Mouse (Mus musculus) heart, embryonic 16.5 days (tissue): ENCODE measurements around the gene Fmc1. TPM values are rescaled to one million over a fixed set of nuclear protein-coding genes. Genes with fewer than 3 reads are reported as not detected.
"Not testable (repeated sequence)": the region's sequence is repeated elsewhere in the genome, so short reads cannot be mapped to it uniquely, and the experiment has no call there.

ENCODE experiments used
- ATAC-seq: fragments of 200-750 bp; cut with Nextera tagmentation; replicated peaks from 2 replicates; pipeline ENCODE4 v1.8.0; 2017; ENCODE audit warnings: moderate number of reproducible peaks; ENCODE audit not compliant: insufficient read depth, low FRiP score; ENCODE audit errors: extremely low read depth
- H3K27ac ChIP-seq: fragments of 300-500 bp; sonication (generic); 2 replicates; pipeline ENCODE4 v1.5.1; 2014; ENCODE audit warnings: mild to moderate bottlenecking, low read length, control low read depth, moderate library complexity
- H3K27me3 ChIP-seq: fragments of 300-500 bp; sonication (generic); 2 replicates; pipeline ENCODE4 v1.6.1; 2014; ENCODE audit warnings: low read length, mixed read lengths; ENCODE audit not compliant: control insufficient read depth, insufficient read depth
- H3K36me3 ChIP-seq: fragments of 300-500 bp; sonication (generic); 2 replicates; pipeline ENCODE4 v1.6.1; 2014; ENCODE audit not compliant: control insufficient read depth, insufficient read depth
- H3K4me1 ChIP-seq: fragments of 300-500 bp; sonication (generic); 2 replicates; pipeline ENCODE4 v1.6.1; 2014; ENCODE audit warnings: low read length, mixed read lengths; ENCODE audit not compliant: control insufficient read depth, insufficient read depth
- H3K4me2 ChIP-seq: fragments of 300-500 bp; sonication (generic); 2 replicates; pipeline ENCODE4 v1.6.1; 2014; ENCODE audit warnings: low read depth, mild to moderate bottlenecking, control low read depth, low read length
- H3K4me3 ChIP-seq: fragments of 300-500 bp; sonication (generic); 2 replicates; pipeline ENCODE4 v1.5.1; 2014; ENCODE audit warnings: mild to moderate bottlenecking, control low read depth, low read length
- H3K9ac ChIP-seq: fragments of 300-500 bp; sonication (generic); 2 replicates; pipeline ENCODE4 v1.6.1; 2014; ENCODE audit warnings: low read length, control low read depth
- H3K9me3 ChIP-seq: fragments of 300-500 bp; sonication (generic); replicated peaks from 2 replicates; pipeline ENCODE4 v1.6.1; 2016; ENCODE audit warnings: low read length; ENCODE audit not compliant: control insufficient read depth
- whole genome bisulfite sequencing: fragments of 180-500 bp; shearing (Covaris S2); extraction: QIAGEN DNeasy Blood & Tissue Kit; methylation state at CpG from one replicate; pipeline ENCODE4 v1.1.7; 2014; 5-methylcytosine and 5-hydroxymethylcytosine counted together
- polyA plus RNA-seq: library from polyadenylated mRNA; unstranded; fragments of >200 nt; fragmentation: Nextera tagmentation; extraction: Ambion mirVana; gene quantifications from 2 replicates; pipeline ENCODE4 v1.2.1, GENCODE M21; 2015

Gene Fmc1
- polyA plus RNA-seq, 1 experiment from 2014 or later = 276 TPM

- not testable (repeated sequence) for H3K27me3 ChIP-seq, H3K9me3 ChIP-seq
- whole genome bisulfite sequencing = 81% methylated on average over 6 of the region's 6 CpGs
Observed at GRCm38 (mm10) chr6:38549840-38550239, 16.5 kb downstream of the Fmc1 start.

GRCm38 (mm10) chr6:38550250-38551061 lies 17.2 kb downstream of the Fmc1 start:
- H3K36me3 ChIP-seq = no peaks in the 10 kb centered on the region
- peak overlapping the region; percentile 77 for H3K4me2 ChIP-seq
- peak; percentile 42 for ATAC-seq
- peak overlapping the region; percentile 95 for H3K9ac ChIP-seq
- peaks cover 15% of the 10 kb centered on the region for H3K4me1 ChIP-seq
- WGBS = 4% methylated on average over 28 of the region's 28 CpGs
- H3K27ac ChIP-seq = peak overlapping the region; percentile 100
- peak overlapping the region; percentile 88 for H3K4me3 ChIP-seq
- no peaks in the 10 kb centered on the region for H3K27me3 ChIP-seq
- no peaks in the 10 kb centered on the region for H3K9me3 ChIP-seq

More at GRCm38 (mm10) chr6:38549840-38550239, 16.5 kb downstream of the Fmc1 start:
- H3K27ac ChIP-seq = peak overlapping the region; percentile 100
- H3K4me2 ChIP-seq = peak overlapping the region; percentile 77
- ATAC-seq, H3K36me3 ChIP-seq: not testable (repeated sequence)
- peaks cover 14% of the 10 kb centered on the region for H3K4me1 ChIP-seq
- H3K4me3 ChIP-seq = peak overlapping the region; percentile 88
- H3K9ac ChIP-seq = peak overlapping the region; percentile 95

- Histone ChIP-seq H3K4me1 (peaks cover 17% of the 10 kb centered on the region), H3K4me3 (peak within 1 kb of the TSS; percentile 88), H3K9me3 (no peaks in the 10 kb centered on the region), H3K27ac (peak within 1 kb of the TSS; percentile 100), H3K9ac (peak within 1 kb of the TSS; percentile 95), H3K4me2 (peak within 1 kb of the TSS; percentile 77), H3K27me3 (no peaks in the 10 kb centered on the region), H3K36me3 (no peaks in the 10 kb centered on the region)
- ATAC-seq = peak; percentile 90
- under 1% methylated on average over 65 of the region's 98 CpGs for WGBS
Observed at GRCm38 (mm10) chr6:38551062-38551988, 18.0 kb downstream of the Fmc1 start, which contains the start of gene Luc7l2. TSS of gene Luc7l2 (plus strand) at chr6:38551334.

DNA sequence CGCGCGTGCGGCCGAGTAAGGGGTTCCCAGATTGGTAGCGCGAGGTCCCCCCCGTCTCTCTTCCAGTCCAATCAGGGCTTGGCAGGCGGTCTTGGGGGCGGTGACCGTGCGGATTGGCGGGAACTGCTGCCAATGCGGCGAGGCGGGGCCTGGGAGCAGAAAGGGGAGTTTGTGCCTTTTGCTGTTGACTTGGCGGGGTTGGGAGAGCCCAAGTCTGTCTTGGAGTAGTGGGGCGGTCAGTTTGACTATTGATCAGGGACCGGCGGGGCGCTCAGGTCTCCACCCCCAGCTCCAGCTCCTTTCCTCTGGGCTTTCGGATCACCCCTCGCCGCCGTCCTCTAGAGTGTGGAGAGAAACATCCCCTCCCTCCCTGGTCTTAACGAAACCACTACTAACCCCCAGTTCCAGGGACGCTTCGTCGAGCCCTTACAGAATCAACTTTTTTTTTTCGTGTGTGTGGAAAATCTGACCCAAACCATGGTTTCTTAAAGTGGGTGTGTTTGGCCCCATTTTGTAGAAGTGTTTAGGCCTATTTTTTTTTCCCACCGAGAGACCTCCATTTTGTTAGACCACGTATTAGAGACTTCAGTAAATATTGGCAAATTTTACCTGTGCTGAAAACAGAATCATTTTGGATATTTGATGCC lies 18.8 kb downstream of the Fmc1 start:
- H3K4me2 ChIP-seq = peak overlapping the region; percentile 61
- H3K27me3 ChIP-seq = no peaks in the 10 kb centered on the region
- no peaks in the 10 kb centered on the region for H3K36me3 ChIP-seq
- no peaks in the 10 kb centered on the region for H3K9me3 ChIP-seq
- ATAC-seq = peak; percentile 91
- under 1% methylated on average over 32 of the region's 32 CpGs for WGBS
- H3K27ac ChIP-seq = peak overlapping the region; percentile 99
- peak overlapping the region; percentile 88 for H3K4me3 ChIP-seq
- H3K4me1 ChIP-seq = peaks cover 17% of the 10 kb centered on the region
- H3K9ac ChIP-seq = peak overlapping the region; percentile 86

DNA sequence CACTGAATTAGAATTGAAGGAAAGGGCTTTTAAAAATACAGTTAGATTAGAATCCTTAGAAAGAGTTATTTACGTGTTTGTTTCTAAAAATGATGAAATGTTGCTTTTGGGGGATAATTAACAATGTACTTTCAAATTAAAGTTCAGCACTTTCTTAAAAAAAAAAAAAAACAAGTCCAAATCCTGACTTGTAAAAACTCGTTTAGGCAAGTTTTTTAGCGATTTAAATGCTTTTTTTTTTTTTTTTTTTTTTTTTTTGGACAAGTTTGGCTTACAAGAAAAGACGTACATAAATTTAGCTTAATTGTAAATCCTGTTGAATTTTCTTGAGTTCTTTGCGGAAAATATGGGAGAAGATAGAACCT lies 19.3 kb downstream of the Fmc1 start:
- Histone ChIP-seq H3K36me3 (0 out of 2 replicates have a peak, but pooled peaks cover 2% of the 10 kb centered on the region), H3K27ac (no peak overlapping the region), H3K4me2 (peak overlapping the region; percentile 61), H3K9me3 (no peaks in the 10 kb centered on the region), H3K9ac (peak overlapping the region; percentile 86), H3K4me3 (peak overlapping the region; percentile 88), H3K4me1 (peaks cover 18% of the 10 kb centered on the region), H3K27me3 (no peaks in the 10 kb centered on the region)
- WGBS = 18% methylated on average over 5 of the region's 5 CpGs
- ATAC-seq = no peak

DNA sequence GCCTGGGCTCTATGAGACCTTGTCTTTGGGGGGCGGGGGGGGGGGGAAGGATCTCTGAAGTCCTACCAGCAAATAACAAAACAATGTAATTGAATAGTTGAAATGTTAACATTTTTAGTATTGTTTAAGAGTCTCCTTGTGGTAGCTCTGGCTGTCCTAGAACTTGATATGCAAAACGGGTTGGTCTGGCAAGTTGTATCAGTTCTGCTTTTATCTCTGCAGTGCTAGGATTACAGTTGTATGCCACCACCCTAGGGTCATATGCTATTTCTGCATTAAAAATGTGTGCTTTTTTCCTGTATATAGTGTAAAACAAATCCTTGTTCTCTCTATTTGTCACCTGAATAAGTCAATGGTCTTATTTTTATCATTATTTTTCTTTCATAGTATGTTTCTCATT lies 42.8 kb downstream of the Fmc1 start:
- Histone ChIP-seq H3K4me3 (no peak overlapping the region), H3K27me3 (no peaks in the 10 kb centered on the region), H3K4me1 (no peaks in the 10 kb centered on the region), H3K27ac (no peak overlapping the region), H3K9me3 (no peaks in the 10 kb centered on the region), H3K36me3 (peaks cover 23% of the 10 kb centered on the region), H3K4me2 (no peak overlapping the region), H3K9ac (no peak overlapping the region)
- ATAC-seq = no peak
- WGBS = 60% methylated on average over 2 of the region's 2 CpGs

DNA sequence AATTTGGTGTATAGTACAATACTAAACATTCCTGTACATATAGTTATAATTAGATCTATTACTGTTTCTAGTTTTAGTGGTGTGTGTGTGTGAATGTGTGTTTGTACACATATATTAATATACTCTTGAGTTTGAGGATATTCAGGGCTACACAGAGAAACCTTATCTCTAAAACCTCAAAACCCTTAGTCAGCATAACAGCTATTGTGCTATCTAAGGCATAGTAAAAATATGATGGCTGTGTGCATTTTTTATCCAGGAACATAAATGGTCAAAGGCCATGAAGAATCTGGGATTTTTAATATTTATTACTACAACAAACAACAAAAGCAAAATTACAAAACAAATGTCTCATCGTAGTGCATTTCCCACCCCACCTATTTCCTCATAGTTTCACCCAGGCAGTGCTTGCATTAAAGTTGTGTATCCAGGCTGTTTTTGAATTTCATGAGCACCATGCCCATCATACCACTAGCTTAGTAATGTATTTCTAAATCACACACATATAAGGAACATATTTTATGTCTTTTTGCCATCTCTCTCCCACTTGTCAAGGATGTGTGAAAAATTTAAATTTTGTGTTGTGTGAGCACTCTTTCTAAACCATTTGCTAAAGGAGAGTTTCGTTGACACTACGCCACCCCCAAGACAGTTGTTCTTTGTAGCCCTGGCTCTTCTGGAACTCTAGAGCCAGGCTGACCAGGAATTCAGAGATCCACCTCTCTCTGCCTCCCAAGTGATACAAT lies 47.0 kb downstream of the Fmc1 start:
- Histone ChIP-seq H3K4me2 (no peak overlapping the region), H3K4me1 (no peaks in the 10 kb centered on the region), H3K9ac (no peak overlapping the region), H3K9me3 (no peaks in the 10 kb centered on the region), H3K27ac (no peak overlapping the region), H3K27me3 (no peaks in the 10 kb centered on the region), H3K4me3 (no peak overlapping the region), H3K36me3 (peaks cover 17% of the 10 kb centered on the region)
- ATAC-seq = no peak
- WGBS = over 99% methylated on average over 3 of the region's 3 CpGs

DNA sequence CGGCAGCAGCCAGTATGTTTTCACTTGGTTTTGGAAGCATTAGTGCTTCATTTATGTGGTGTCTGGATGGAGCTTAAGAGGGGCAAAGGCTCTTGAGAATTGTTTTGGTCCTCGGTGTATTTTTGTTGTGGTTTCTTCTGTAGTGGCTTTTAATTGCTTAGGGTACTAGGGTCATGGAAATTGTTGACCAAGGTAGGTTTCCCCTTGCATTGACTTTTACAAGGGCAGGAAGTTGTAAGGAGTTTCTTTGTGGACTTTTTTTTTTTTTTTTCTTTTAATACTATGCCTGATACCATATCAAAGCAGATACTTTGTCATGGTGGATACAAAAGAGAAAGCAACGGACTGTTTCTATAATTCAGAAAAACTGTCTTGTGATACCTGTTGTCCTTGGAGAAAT lies 48.4 kb downstream of the Fmc1 start:
- 83% methylated on average over 3 of the region's 3 CpGs for WGBS
- Histone ChIP-seq H3K9me3 (no peaks in the 10 kb centered on the region), H3K4me1 (no peaks in the 10 kb centered on the region), H3K9ac (no peak overlapping the region), H3K4me3 (no peak overlapping the region), H3K27me3 (no peaks in the 10 kb centered on the region), H3K27ac (no peak overlapping the region), H3K4me2 (no peak overlapping the region), H3K36me3 (peaks cover 25% of the 10 kb centered on the region)
- no peak for ATAC-seq
